Mouse (Mus musculus) neural tube, embryonic 14.5 days (tissue): ENCODE measurements around the gene Pdzph1. TPM values are rescaled to one million over a fixed set of nuclear protein-coding genes. Genes with fewer than 3 reads are reported as not detected.

ENCODE experiments used
- ATAC-seq: fragments of 200-750 bp; cut with Nextera tagmentation; 2 replicates; pipeline ENCODE4 v1.8.0; 2017; ENCODE audit warnings: low read depth, mild to moderate bottlenecking, moderate TSS enrichment, moderate library complexity
- H3K27ac ChIP-seq: fragments of 300-500 bp; sonication (generic); 2 replicates; pipeline ENCODE4 v1.5.1; 2014; ENCODE audit warnings: low read depth, mild to moderate bottlenecking, control low read depth, low read length, moderate library complexity, mixed read lengths
- H3K27me3 ChIP-seq: fragments of 300-500 bp; sonication (generic); 2 replicates; pipeline ENCODE4 v1.6.1; 2014; ENCODE audit warnings: low read length; ENCODE audit not compliant: control insufficient read depth, insufficient read depth
- H3K36me3 ChIP-seq: fragments of 300-500 bp; sonication (generic); 2 replicates; pipeline ENCODE4 v1.6.1; 2014; ENCODE audit warnings: low read length, mixed read lengths; ENCODE audit not compliant: control insufficient read depth, insufficient read depth
- H3K4me1 ChIP-seq: fragments of 300-500 bp; sonication (generic); 2 replicates; pipeline ENCODE4 v1.6.1; 2014; ENCODE audit warnings: low read length; ENCODE audit not compliant: control insufficient read depth, insufficient read depth
- H3K4me2 ChIP-seq: fragments of 300-500 bp; sonication (generic); 2 replicates; pipeline ENCODE4 v1.6.1; 2014; ENCODE audit warnings: mild to moderate bottlenecking, low read depth, low read length, control low read depth
- H3K4me3 ChIP-seq: fragments of 300-500 bp; sonication (generic); 2 replicates; pipeline ENCODE4 v1.5.1; 2014; ENCODE audit warnings: low read depth, low read length, control low read depth, mixed read lengths
- H3K9ac ChIP-seq: fragments of 300-500 bp; sonication (generic); replicated peaks from 2 replicates; pipeline ENCODE4 v1.6.1; 2014; ENCODE audit warnings: low read depth, mild to moderate bottlenecking, control low read depth, low read length, mixed read lengths
- H3K9me3 ChIP-seq: fragments of 300-500 bp; sonication (generic); 2 replicates; pipeline ENCODE4 v1.6.1; 2016; ENCODE audit warnings: low read length; ENCODE audit not compliant: control insufficient read depth
- WGBS: fragments of 180-500 bp; shearing (Covaris S2); extraction: QIAGEN DNeasy Blood & Tissue Kit; methylation state at CpG from one replicate; pipeline ENCODE4 v1.1.7; 2014; 5-methylcytosine and 5-hydroxymethylcytosine counted together
- polyA plus RNA-seq: library from polyadenylated mRNA; unstranded; fragments of >200 nt; fragmentation: Nextera tagmentation; extraction: Ambion mirVana; gene quantifications from 2 replicates; pipeline ENCODE4 v1.2.1, GENCODE M21; 2014

Pdzph1 gene
- polyA plus RNA-seq, 1 experiment from 2014 or later: 0.29 TPM

- H3K36me3 ChIP-seq: no peaks in the 10 kb centered on the region
- H3K4me3 ChIP-seq: no peak overlapping the region
- H3K4me1 ChIP-seq: no peaks in the 10 kb centered on the region
- no peaks in the 10 kb centered on the region for H3K27me3 ChIP-seq
- H3K9me3 ChIP-seq: no peaks in the 10 kb centered on the region
- ATAC-seq: no peak
- H3K9ac ChIP-seq: no peak overlapping the region
- WGBS: 56% methylated on average over 2 of the region's 2 CpGs
- no peak overlapping the region for H3K27ac ChIP-seq
- no peak overlapping the region for H3K4me2 ChIP-seq
These were observed 85.2 kb downstream of the Pdzph1 start for GRCm38 (mm10) chr17:58906001-58906400.

GRCm38 (mm10) chr17:58891488-58892210 is 99.5 kb downstream of the Pdzph1 start:
- Histone ChIP-seq H3K27ac (no peak overlapping the region), H3K4me1 (no peaks in the 10 kb centered on the region), H3K4me3 (no peak overlapping the region), H3K27me3 (no peaks in the 10 kb centered on the region), H3K9me3 (no peaks in the 10 kb centered on the region), H3K9ac (no peak overlapping the region), H3K4me2 (no peak overlapping the region), H3K36me3 (no peaks in the 10 kb centered on the region)
- WGBS: 29% methylated on average over 4 of the region's 4 CpGs
- ATAC-seq: no peak

- no peak for ATAC-seq
- Histone ChIP-seq H3K9me3 (no peaks in the 10 kb centered on the region), H3K4me3 (no peak overlapping the region), H3K27me3 (no peaks in the 10 kb centered on the region), H3K9ac (no peak overlapping the region), H3K4me1 (no peaks in the 10 kb centered on the region), H3K27ac (no peak overlapping the region), H3K4me2 (no peak overlapping the region), H3K36me3 (no peaks in the 10 kb centered on the region)
- 31% methylated on average over 4 of the region's 4 CpGs for WGBS
These were observed 101.1 kb downstream of the Pdzph1 start for GRCm38 (mm10) chr17:58889905-58890645.

- H3K4me1 ChIP-seq: no peaks in the 10 kb centered on the region
- no peak overlapping the region for H3K4me3 ChIP-seq
- H3K36me3 ChIP-seq: no peaks in the 10 kb centered on the region
- no peak for ATAC-seq
- H3K9me3 ChIP-seq: no peaks in the 10 kb centered on the region
- 68% methylated on average over 1 of the region's 1 CpGs for WGBS
- no peaks in the 10 kb centered on the region for H3K27me3 ChIP-seq
- no peak overlapping the region for H3K4me2 ChIP-seq
- no peak overlapping the region for H3K27ac ChIP-seq
- H3K9ac ChIP-seq: no peak overlapping the region
These were observed 106.8 kb downstream of the Pdzph1 start for GRCm38 (mm10) chr17:58884393-58884792.

GRCm38 (mm10) chr17:58873356-58873755 is 117.8 kb downstream of the Pdzph1 start:
- WGBS: 78% methylated on average over 1 of the region's 1 CpGs
- no peak overlapping the region for H3K4me3 ChIP-seq
- no peak for ATAC-seq
- no peaks in the 10 kb centered on the region for H3K4me1 ChIP-seq
- H3K27me3 ChIP-seq: no peaks in the 10 kb centered on the region
- H3K9ac ChIP-seq: no peak overlapping the region
- no peak overlapping the region for H3K4me2 ChIP-seq
- no peaks in the 10 kb centered on the region for H3K9me3 ChIP-seq
- no peak overlapping the region for H3K27ac ChIP-seq
- no peaks in the 10 kb centered on the region for H3K36me3 ChIP-seq

- Histone ChIP-seq H3K27me3 (no peaks in the 10 kb centered on the region), H3K4me2 (no peak overlapping the region), H3K9ac (no peak overlapping the region), H3K36me3 (no peaks in the 10 kb centered on the region), H3K4me3 (no peak overlapping the region), H3K4me1 (no peaks in the 10 kb centered on the region), H3K27ac (no peak overlapping the region), H3K9me3 (no peaks in the 10 kb centered on the region)
- no peak; the same call in 1 of the 2 replicates for ATAC-seq
These were observed 120.4 kb downstream of the Pdzph1 start for GRCm38 (mm10) chr17:58870795-58871194.

Other genes with a start within 250 kb of the Pdzph1 start
- 4.4 and 6.1 TPM in 2 replicates for gene Nudt12, start 22.0 kb upstream of the Pdzph1 start, polyA plus RNA-seq